Mouse (Mus musculus) adrenal gland, postnatal 25 days (tissue): ENCODE measurements around the gene Olfr324. TPM values are rescaled to one million over a fixed set of nuclear protein-coding genes. Genes with fewer than 3 reads are reported as not detected.

ENCODE experiments used
- DNase-seq: peaks from one replicate; pipeline ENCODE4 v3.0.0; 2021; ENCODE audit warnings: mixed read lengths
- long read RNA-seq: library from polyadenylated mRNA; stranded (forward); transcript quantifications from one replicate; pipeline ENCODE4 v2.0.0, GENCODE M21; 2021
- total RNA-seq: library from RNA; stranded (reverse); gene quantifications from 2 replicates; pipeline ENCODE4 v1.2.3, GENCODE M21; 2021

Olfr324 gene
- not detected in 2 replicates for total RNA-seq
- long read RNA-seq, result 0 reads

GRCm38 (mm10) chr11:58594814-58595213 lies at the start of gene Olfr324:
Gene Olfr324 (plus strand): TSS chr11:58595114.
- DNase-seq, result no peak

- no peak for DNase-seq
Measured at GRCm38 (mm10) chr11:58546322-58546721, 48.6 kb upstream of the Olfr324 start, which contains the start of gene Olfr329-ps. Gene Olfr329-ps (minus strand): TSS chr11:58546422.

DNA sequence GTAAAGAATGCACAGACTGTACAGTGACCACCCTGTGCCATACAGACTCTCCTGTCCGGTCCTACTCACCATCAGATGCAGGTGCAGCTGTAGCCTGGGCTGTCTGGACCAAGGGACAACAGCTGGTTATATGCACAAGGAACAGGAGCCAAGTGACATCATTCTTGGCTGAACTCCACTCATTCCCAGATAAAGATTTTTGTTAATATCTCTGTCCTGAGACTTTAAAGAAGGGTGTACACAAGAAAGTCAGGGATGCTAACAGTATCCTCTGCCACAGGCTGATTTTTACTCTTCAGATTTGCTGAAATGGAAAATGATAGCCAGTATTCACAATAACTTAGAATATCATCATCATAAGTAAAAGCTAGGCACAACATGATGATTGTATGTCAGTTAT lies 39.4 kb upstream of the Olfr324 start, which contains the start of gene Olfr328:
TSS of gene Olfr328 (minus strand) at position 101 of the 400 bp plus-strand sequence.
- no peak for DNase-seq

DNA sequence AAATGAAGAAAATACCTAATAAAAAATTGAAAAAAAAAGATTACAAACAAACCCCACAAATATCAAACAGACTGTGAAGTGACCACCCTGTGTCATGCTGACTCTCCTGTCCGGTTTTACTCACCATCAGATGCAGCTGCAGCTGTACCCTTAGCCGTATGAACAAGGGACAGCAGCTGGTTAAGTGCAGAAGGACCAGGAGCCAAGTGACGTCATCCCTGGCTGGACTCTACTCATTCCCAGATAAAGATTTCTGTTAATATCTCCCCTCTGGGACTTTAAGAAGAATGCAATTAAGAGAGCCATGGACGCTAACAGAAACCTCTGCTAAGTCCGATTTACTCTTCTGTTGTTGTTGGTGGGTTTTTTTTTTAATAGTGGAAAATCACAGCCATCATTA lies 24.5 kb upstream of the Olfr324 start, which contains the start of gene Olfr224:
TSS of gene Olfr224 (minus strand) at position 149 of the 400 bp plus-strand sequence.
- no peak for DNase-seq

DNA sequence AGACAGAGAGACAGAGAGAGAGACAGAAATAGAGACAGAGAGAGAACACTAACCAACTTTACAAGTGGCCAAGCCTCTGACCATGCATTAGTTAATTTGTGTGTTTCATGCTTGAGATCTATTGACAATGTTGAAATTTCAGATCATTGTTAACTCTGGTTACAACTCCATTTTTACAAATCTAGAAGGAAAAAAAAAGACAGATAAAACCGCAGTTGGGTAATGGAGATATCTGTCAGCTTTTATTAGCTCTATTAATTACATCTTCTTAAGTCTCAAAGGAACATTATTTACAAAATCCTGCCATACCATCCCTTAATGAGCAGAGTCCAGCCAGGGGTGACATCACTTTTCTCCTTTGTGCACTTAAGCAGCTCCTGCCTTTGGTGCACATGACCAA lies 17.5 kb upstream of the Olfr324 start, which contains the start of gene Olfr325:
TSS of gene Olfr325 (plus strand) at position 301 of the 400 bp plus-strand sequence.
- DNase-seq, result no peak

- DNase-seq, result no peak
Measured at GRCm38 (mm10) chr11:58578636-58579035, 16.3 kb upstream of the Olfr324 start.

GRCm38 (mm10) chr11:58587898-58588348 lies 7.0 kb upstream of the Olfr324 start:
- DNase-seq, result peak; percentile 45

GRCm38 (mm10) chr11:58588620-58589250 lies 6.2 kb upstream of the Olfr324 start:
- no peak for DNase-seq

- DNase-seq, result no peak
Measured at GRCm38 (mm10) chr11:58597837-58598236, 2.9 kb downstream of the Olfr324 start.

DNA sequence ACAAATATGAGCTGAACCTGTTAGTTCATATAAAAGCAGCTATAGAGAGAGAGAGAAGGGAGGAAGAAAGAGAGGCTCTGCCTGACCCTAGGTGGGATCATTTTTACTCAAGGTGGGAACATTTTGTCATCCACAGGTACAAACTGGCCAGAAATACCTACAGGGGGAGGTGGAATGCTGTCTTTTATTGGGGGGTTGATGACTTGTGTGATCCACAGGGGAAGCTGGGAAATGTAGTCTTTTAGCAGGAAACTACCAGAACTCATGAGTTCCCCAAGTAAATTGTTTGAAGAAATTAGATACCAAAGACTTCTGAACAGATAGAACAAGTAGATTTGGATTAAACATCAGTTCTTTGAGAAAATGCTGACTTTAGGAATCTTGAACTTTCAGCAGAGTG lies 7.1 kb downstream of the Olfr324 start:
- DNase-seq, result no peak

DNA sequence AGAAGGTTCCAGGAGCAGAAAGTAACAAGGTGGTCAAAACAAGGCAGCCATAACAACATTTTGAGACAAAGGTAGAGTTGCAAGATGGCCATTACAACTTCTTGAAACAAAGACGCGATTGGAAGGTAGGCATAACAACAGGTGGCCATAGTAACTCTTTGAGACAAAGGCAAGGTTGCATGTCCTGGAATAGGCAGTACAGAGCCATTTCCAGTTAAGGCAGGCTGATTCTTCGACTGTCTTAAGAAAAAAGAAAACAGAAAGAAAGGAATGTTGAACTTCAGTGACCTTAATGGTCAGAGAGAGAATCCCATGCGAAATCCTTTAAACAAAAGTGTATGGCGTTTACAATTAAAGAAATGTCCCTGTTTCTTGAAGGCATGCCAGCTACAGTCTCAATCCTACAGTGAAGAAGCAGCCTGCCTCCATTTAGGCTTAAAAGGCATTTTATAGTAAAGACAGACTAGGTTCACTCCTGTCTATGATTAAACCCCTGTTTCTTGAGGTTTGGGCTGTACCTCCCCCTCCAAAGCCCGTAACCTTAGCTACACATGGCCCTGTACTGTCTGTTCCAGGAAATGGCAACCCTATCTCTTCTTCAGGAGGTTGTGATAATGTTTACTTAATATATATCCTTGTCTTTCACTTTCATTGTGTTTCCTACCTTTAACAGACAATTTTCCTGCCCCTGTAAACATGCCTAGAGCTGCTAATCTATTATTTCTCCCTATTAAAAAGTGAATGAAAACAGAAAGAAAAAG lies 8.1 kb downstream of the Olfr324 start:
- DNase-seq, result no peak

- DNase-seq, result no peak
Measured at GRCm38 (mm10) chr11:58604688-58605087, 9.8 kb downstream of the Olfr324 start.

- no peak for DNase-seq
Measured at GRCm38 (mm10) chr11:58605228-58605627, 10.3 kb downstream of the Olfr324 start.

DNA sequence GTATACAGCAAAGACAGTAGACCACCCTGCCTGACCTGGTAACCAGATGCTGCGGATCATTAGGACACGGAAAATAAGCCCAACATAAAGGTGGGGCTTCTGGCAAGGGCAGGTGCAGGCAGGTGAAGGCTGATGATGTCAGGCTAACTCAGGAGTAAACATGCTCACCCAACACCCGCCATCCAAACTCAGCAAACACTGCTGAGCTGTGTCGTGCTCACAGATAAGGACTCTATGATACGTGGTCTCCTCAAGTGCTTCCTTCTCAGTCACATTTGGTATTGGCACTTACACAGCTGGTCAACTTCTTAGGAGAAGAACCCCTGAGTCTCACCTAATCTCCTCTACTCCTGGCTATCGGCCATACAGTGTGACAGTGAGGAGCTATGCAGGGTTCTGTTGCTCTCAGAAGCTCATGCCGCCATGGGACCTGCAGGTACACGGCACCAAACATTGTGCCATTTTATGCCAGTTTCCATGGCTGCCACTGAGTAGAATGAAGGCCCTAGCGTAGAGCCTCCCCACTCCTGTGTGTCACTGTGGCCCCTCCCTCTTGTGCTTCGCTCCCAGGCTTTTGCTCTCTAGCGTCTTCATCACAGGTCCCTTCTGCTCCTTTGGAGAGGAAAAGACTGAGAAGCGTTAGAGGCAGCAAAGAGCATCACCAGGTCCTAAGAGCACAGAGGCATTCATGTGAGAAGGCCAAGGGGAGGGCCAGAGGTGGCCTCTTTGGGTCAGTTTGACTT lies 11.4 kb downstream of the Olfr324 start:
- DNase-seq, result no peak

GRCm38 (mm10) chr11:58607030-58607429 lies 12.1 kb downstream of the Olfr324 start:
- DNase-seq, result no peak

GRCm38 (mm10) chr11:58613359-58613758 lies 18.4 kb downstream of the Olfr324 start:
- DNase-seq, result no peak

GRCm38 (mm10) chr11:58614526-58614925 lies 19.6 kb downstream of the Olfr324 start:
- no peak for DNase-seq

GRCm38 (mm10) chr11:58615975-58616374 lies 21.1 kb downstream of the Olfr324 start, which contains the start of gene 2210407C18Rik:
Gene 2210407C18Rik (minus strand): TSS chr11:58616075.
- no peak for DNase-seq

DNA sequence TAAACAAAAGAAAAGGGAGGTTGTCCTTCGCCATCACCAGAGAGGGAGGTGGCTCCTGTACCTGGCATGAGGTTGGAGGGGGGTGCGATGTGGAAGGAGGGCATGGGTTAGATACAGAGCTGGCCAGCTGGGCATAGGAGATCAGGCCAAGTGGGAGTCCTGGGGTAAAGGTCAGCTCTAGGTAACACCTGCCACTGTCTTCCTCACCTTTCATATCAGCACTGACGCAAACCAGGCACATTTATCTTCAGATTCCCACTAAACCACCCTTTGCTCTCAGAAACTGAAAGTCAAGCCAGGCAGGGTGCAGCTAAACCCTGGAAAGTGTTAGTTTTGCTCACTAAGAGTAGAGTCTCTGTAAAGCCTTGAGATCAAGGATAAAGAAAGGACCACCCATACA lies 23.5 kb downstream of the Olfr324 start:
- DNase-seq, result no peak

- no peak for DNase-seq
Measured at GRCm38 (mm10) chr11:58618793-58619192, 23.9 kb downstream of the Olfr324 start.

GRCm38 (mm10) chr11:58626146-58626545 lies 31.2 kb downstream of the Olfr324 start:
- no peak for DNase-seq

DNA sequence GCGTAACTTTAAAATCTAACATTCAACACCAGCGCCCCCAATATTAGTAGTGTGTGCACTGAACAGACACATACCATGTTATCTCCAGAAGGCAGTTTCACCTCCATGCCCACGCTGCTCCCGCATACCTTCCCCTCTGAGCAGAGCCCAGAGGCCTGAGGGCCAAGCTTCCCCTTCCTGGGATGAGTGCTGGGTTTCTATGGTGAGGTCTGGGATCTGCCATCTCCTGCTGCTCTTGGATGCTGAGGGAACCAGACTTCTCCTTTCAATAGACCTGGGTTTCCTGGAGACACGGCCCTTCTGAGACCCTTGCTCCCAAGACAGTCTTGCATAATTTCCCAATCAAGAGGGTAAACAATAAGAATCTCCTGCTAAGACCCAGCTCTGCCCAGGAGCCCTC lies 35.5 kb downstream of the Olfr324 start, which contains the start of gene Olfr323:
TSS of gene Olfr323 (minus strand) at position 101 of the 400 bp plus-strand sequence.
- DNase-seq, result no peak
